Comparison of ENCODE assay signal across 12 mouse cellular contexts in genomic region chr17:84031833-84032232, GRCm38 (mm10).
A peak's percentile ranks its signal among the peaks of the same experiment; 100 is the strongest.
DNase-seq lines count a peak whose midpoint lies in the region; ATAC-seq lines count a peak whose summit lies in the region.
"Had no signal": no experiment of that assay in that cellular context is flagged by ENCODE, and none has a peak within 500 bp of the region (broad histone marks: within the 10 kb centered on the region; RNA-seq: fewer than 3 reads in every experiment).

No protein-coding gene starts in this region.

- WGBS in heart, embryonic 15.5 days: 74% methylated on average over 4 of the region's 4 CpGs
- 68% methylated on average over 4 of the region's 4 CpGs for WGBS in neural tube, embryonic 15.5 days
- 43% methylated on average over 4 of the region's 4 CpGs for WGBS in embryonic facial prominence, embryonic 14.5 days
- 45% methylated on average over 4 of the region's 4 CpGs for WGBS in limb, embryonic 15.5 days

- no peaks in the 10 kb centered on the region for H3K27me3 ChIP-seq in heart, embryonic 15.5 days
- peaks cover 6% of the 10 kb centered on the region; the same call in 1 of the 2 replicates for H3K27me3 ChIP-seq in neural tube, embryonic 15.5 days (replicated peaks)
- no peaks in the 10 kb centered on the region for H3K27me3 ChIP-seq in embryonic facial prominence, embryonic 14.5 days (replicated peaks; ENCODE audit: control insufficient read depth, insufficient read depth, low read length)
- H3K27me3 ChIP-seq in limb, embryonic 15.5 days: no peaks in the 10 kb centered on the region
- H3K27me3 ChIP-seq: lung, embryonic 15.5 days had no signal

- no peaks in the 10 kb centered on the region for H3K9me3 ChIP-seq in heart, embryonic 15.5 days (replicated peaks)
- no peaks in the 10 kb centered on the region for H3K9me3 ChIP-seq in neural tube, embryonic 15.5 days (replicated peaks)
- no peaks in the 10 kb centered on the region for H3K9me3 ChIP-seq in embryonic facial prominence, embryonic 14.5 days (ENCODE audit: control insufficient read depth, low read length)
- H3K9me3 ChIP-seq in limb, embryonic 15.5 days: no peaks in the 10 kb centered on the region
- H3K9me3 ChIP-seq: forebrain, embryonic 12.5 days; lung, embryonic 15.5 days had no signal

- no peak overlapping the region for H3K9ac ChIP-seq in heart, embryonic 15.5 days
- H3K9ac ChIP-seq in neural tube, embryonic 15.5 days (replicated peaks): no peak overlapping the region
- H3K9ac ChIP-seq in embryonic facial prominence, embryonic 14.5 days (ENCODE audit: low read depth, low read length): no peak overlapping the region
- no peak overlapping the region for H3K9ac ChIP-seq in limb, embryonic 15.5 days
- H3K9ac ChIP-seq: forebrain, embryonic 12.5 days; lung, embryonic 15.5 days had no signal

- H3K4me2 ChIP-seq in heart, embryonic 15.5 days: no peak overlapping the region
- no peak overlapping the region for H3K4me2 ChIP-seq in neural tube, embryonic 15.5 days
- no peak overlapping the region; the same call in 1 of the 2 replicates for H3K4me2 ChIP-seq in embryonic facial prominence, embryonic 14.5 days (ENCODE audit: low read depth, low read length)
- no peak overlapping the region for H3K4me2 ChIP-seq in limb, embryonic 15.5 days
- H3K4me2 ChIP-seq: forebrain, embryonic 12.5 days; lung, embryonic 15.5 days had no signal

- peak overlapping the region; percentile 42; the same call in 1 of the 2 replicates for H3K27ac ChIP-seq in heart, embryonic 15.5 days
- peak overlapping the region; percentile 45; the same call in 1 of the 2 replicates for H3K27ac ChIP-seq in neural tube, embryonic 15.5 days (replicated peaks)
- H3K27ac ChIP-seq in embryonic facial prominence, embryonic 14.5 days (replicated peaks; ENCODE audit: low read depth, low read length): peak overlapping the region; percentile 74
- H3K27ac ChIP-seq in limb, embryonic 15.5 days: peak overlapping the region; percentile 83
- H3K27ac ChIP-seq: forebrain, embryonic 12.5 days had no signal

- no peak for ATAC-seq in heart, embryonic 15.5 days (replicated peaks; ENCODE audit: insufficient number of reproducible peaks, insufficient read depth, low FRiP score, low read depth)
- no peak for ATAC-seq in neural tube, embryonic 15.5 days (ENCODE audit: low FRiP score)
- ATAC-seq in embryonic facial prominence, embryonic 14.5 days (ENCODE audit: low read depth): no peak
- ATAC-seq in limb, embryonic 15.5 days (ENCODE audit: insufficient number of reproducible peaks, low FRiP score, low TSS enrichment, low read depth): no peak

- H3K4me3 ChIP-seq in heart, embryonic 15.5 days: no peak overlapping the region
- no peak overlapping the region for H3K4me3 ChIP-seq in neural tube, embryonic 15.5 days (replicated peaks)
- no peak overlapping the region for H3K4me3 ChIP-seq in embryonic facial prominence, embryonic 14.5 days (ENCODE audit: low read depth, low read length)
- H3K4me3 ChIP-seq in limb, embryonic 15.5 days: no peak overlapping the region
- H3K4me3 ChIP-seq: forebrain, embryonic 12.5 days; lung, embryonic 15.5 days had no signal

- peaks cover 32% of the 10 kb centered on the region for H3K4me1 ChIP-seq in heart, embryonic 15.5 days (replicated peaks)
- H3K4me1 ChIP-seq in neural tube, embryonic 15.5 days: peaks cover 28% of the 10 kb centered on the region
- H3K4me1 ChIP-seq in embryonic facial prominence, embryonic 14.5 days (ENCODE audit: control insufficient read depth, insufficient read depth, low read length): peaks cover 26% of the 10 kb centered on the region
- H3K4me1 ChIP-seq in limb, embryonic 15.5 days: peaks cover 49% of the 10 kb centered on the region

- no peak for DNase-seq in heart, adult 11 months
- no peak for DNase-seq in neural tube, embryonic 10.5 days (ENCODE audit: extremely low spot score, low spot score)
- DNase-seq in embryonic facial prominence, embryonic 14.5 days (ENCODE audit: low spot score): no peak
- no peak for DNase-seq in right cerebral cortex, postnatal 25 days
- DNase-seq in kidney, adult 9 months: no peak
- DNase-seq: cerebellum, adult 11-12 months; left cerebral cortex, postnatal 4 days had no signal

- H3K36me3 ChIP-seq in heart, embryonic 15.5 days: no peaks in the 10 kb centered on the region
- H3K36me3 ChIP-seq in neural tube, embryonic 15.5 days: no peaks in the 10 kb centered on the region
- no peaks in the 10 kb centered on the region for H3K36me3 ChIP-seq in embryonic facial prominence, embryonic 14.5 days (ENCODE audit: control insufficient read depth, insufficient read depth, low read length)
- H3K36me3 ChIP-seq in limb, embryonic 15.5 days: no peaks in the 10 kb centered on the region
- H3K36me3 ChIP-seq: forebrain, embryonic 12.5 days; lung, embryonic 15.5 days had no signal
